Mouse (Mus musculus): ENCODE measurements around the gene BC017158.

DNA sequence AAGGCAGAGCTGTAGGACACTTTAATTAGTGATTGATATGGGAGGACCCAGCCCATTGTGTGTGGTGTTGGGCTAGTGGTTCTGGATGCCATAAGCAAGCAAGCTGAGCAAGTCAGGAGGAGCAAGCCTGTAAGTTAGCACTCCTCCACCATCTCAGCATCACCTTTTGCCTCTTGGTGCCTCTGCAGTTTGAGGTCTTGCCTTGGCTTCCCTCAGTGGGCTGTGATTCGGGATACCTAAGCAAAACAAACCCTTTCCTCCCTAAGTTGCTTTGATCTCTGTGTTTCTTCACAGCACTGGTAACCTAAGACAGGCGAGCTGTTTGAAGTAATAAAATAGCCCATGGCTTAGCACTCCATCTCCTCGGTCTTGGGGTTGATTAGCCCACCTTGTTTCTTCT is 13.3 kb upstream of the BC017158 start:
- TF ChIP-seq CTCF (IDR thresholded peaks at IDR 0.05; ENCODE audit: extremely low read depth, insufficient read depth, low read length), result no peak
- TF ChIP-seq POLR2A (IDR thresholded peaks at IDR 0.05; ENCODE audit: extremely low read depth, insufficient read depth, low read length), result no peak

Data from cortical plate, adult 2 months (tissue).